Mouse (Mus musculus) hindbrain, postnatal 0 days (tissue): ENCODE measurements at regions not wholly inside any gene's neighbourhood (a gene's known extent, or its start where the extent isn't known, plus 50 kb on each side); places are given as distances from the start of the nearest gene placed in this dataset.

Source experiments
- ATAC-seq: fragments of 200-750 bp; cut with Nextera tagmentation; 2 replicates; pipeline ENCODE4 v1.8.0; 2017; ENCODE audit warnings: mild to moderate bottlenecking, moderate TSS enrichment, moderate library complexity
- DNase-seq: peaks from one replicate; pipeline ENCODE4 v3.0.0-alpha.2; 2015; ENCODE audit warnings: low spot score
- H3K27ac ChIP-seq: fragments of 300-500 bp; sonication (generic); 2 replicates; pipeline ENCODE4 v1.5.1; 2014; ENCODE audit warnings: mild to moderate bottlenecking
- H3K27me3 ChIP-seq: fragments of 300-500 bp; sonication (generic); 2 replicates; pipeline ENCODE4 v1.6.1; 2014; ENCODE audit warnings: low read length, mixed read lengths; ENCODE audit not compliant: insufficient read depth
- H3K36me3 ChIP-seq: fragments of 300-500 bp; sonication (generic); 2 replicates; pipeline ENCODE4 v1.6.1; 2014; ENCODE audit warnings: low read length, mixed read lengths; ENCODE audit not compliant: insufficient read depth
- H3K4me1 ChIP-seq: fragments of 300-500 bp; sonication (generic); 2 replicates; pipeline ENCODE4 v1.6.1; 2014; ENCODE audit warnings: antibody characterized with exemption, low read length, mixed read lengths; ENCODE audit not compliant: insufficient read depth
- H3K4me2 ChIP-seq: fragments of 300-500 bp; sonication (generic); 2 replicates; pipeline ENCODE4 v1.6.1; 2014; ENCODE audit warnings: low read depth, mild to moderate bottlenecking, low read length, moderate library complexity, mixed read lengths
- H3K4me3 ChIP-seq: fragments of 300-500 bp; sonication (generic); 2 replicates; pipeline ENCODE4 v1.5.1; 2014; ENCODE audit warnings: low read length
- H3K9ac ChIP-seq: fragments of 300-500 bp; sonication (generic); replicated peaks from 2 replicates; pipeline ENCODE4 v1.6.1; 2014; ENCODE audit warnings: mild to moderate bottlenecking, low read length, moderate library complexity, mixed read lengths
- H3K9me3 ChIP-seq: fragments of 300-500 bp; sonication (generic); 2 replicates; pipeline ENCODE4 v1.6.1; 2016; ENCODE audit warnings: low read length, mixed read lengths
- CTCF ChIP-seq: IDR thresholded peaks from 2 replicates; pipeline ENCODE4 v1.5.1; 2016; ENCODE audit warnings: antibody characterized with exemption, control low read depth, low read depth
- WGBS: fragments of 180-500 bp; shearing (Covaris S2); extraction: QIAGEN DNeasy Blood & Tissue Kit; methylation state at CpG from one replicate; pipeline ENCODE4 v1.1.7; 2014; 5-methylcytosine and 5-hydroxymethylcytosine counted together

DNA sequence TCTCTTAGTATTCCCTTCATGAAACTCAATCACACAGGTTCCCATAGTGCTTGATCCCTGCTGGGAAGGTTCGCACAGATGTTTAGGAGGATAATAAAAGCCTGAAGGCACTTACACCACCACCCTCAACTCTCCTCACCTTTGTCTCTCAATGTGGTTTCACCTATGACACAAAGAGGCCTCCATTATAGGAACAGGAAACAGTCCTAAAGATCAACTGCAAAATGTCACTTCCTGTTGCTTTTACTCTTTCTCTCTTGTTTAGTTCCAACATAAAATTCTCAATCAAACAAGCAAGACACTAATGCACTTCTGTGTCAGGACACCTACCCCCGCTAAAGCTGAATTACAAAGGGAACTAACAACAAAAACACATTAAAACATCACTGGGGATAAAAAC, 50.3 kb upstream of the Hif1a start:
- ATAC-seq = no peak
- no peaks in the 10 kb centered on the region for H3K9me3 ChIP-seq
- no peak overlapping the region for H3K9ac ChIP-seq
- TF ChIP-seq CTCF = no peak
- H3K36me3 ChIP-seq = no peaks in the 10 kb centered on the region
- no peaks in the 10 kb centered on the region for H3K27me3 ChIP-seq
- no peak overlapping the region for H3K4me3 ChIP-seq
- H3K4me2 ChIP-seq = no peak overlapping the region
- H3K27ac ChIP-seq = no peak overlapping the region
- no peak for DNase-seq
- H3K4me1 ChIP-seq = no peaks in the 10 kb centered on the region
- WGBS = 91% methylated on average over 2 of the region's 2 CpGs
